Mouse (Mus musculus) cerebellum, adult 2 months (tissue): Measurements from ENCODE around the gene Gpr156.

Source experiments
- CTCF ChIP-seq: fragments of 200-500 bp; IDR thresholded peaks from 2 replicates; pipeline ENCODE4 v1.5.1; 2011; ENCODE audit warnings: low read depth, mild to moderate bottlenecking, control low read depth, low read length, moderate library complexity, borderline replicate concordance; ENCODE audit not compliant: insufficient read depth
- POLR2A ChIP-seq: fragments of 200-500 bp; IDR thresholded peaks from 2 replicates; pipeline ENCODE4 v1.6.1; 2011; ENCODE audit warnings: low read length, control low read depth, borderline replicate concordance; ENCODE audit not compliant: insufficient read depth

DNA sequence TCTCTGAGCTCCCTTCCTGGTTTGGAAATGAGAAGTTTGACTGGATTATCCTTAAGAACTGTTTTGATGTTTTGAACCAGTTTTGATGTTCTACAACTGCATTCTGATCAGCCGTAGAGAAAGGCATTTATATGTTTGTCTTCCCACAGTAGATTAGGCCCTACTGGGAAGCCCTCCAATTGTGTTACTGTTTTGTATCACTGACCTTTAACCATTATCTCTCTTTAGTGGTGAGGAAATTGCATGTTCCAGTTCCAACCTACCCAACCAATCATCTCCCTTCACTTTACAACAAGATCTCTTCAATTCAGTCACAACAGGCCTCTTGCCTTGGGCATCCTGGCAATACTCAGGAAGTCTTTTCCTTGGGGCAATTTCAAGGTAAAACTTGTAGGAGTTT lies 5.2 kb upstream of the Gpr156 start:
- TF ChIP-seq POLR2A (no peak), CTCF (no peak)
